Mouse (Mus musculus): ENCODE measurements around the gene Olfr447.

GRCm38 (mm10) chr6:42890141-42890540, 18.5 kb upstream of the Olfr447 start, which contains the start of gene Olfr448:
- TF ChIP-seq CTCF (IDR thresholded peaks at IDR 0.05; ENCODE audit: insufficient read depth, low read depth, low read length) (no peak), POLR2A (IDR thresholded peaks at IDR 0.05; ENCODE audit: insufficient read depth, low read depth, low read length) (no peak)

Data from olfactory bulb, adult 2 months (tissue).